Mouse (Mus musculus) liver, embryonic 12.5 days (tissue): ENCODE measurements at regions not wholly inside any gene's neighbourhood (a gene's known extent, or its start where the extent isn't known, plus 50 kb on each side); places are given as distances from the start of the nearest gene placed in this dataset.

Source experiments
- ATAC-seq: fragments of 200-750 bp; cut with Nextera tagmentation; 2 replicates; pipeline ENCODE4 v1.8.0; 2017; ENCODE audit warnings: moderate number of reproducible peaks, mild to moderate bottlenecking, moderate library complexity
- H3K27ac ChIP-seq: fragments of 300-500 bp; sonication (generic); 2 replicates; pipeline ENCODE4 v1.5.1; 2016; ENCODE audit warnings: mild to moderate bottlenecking
- H3K27me3 ChIP-seq: fragments of 300-500 bp; sonication (generic); replicated peaks from 2 replicates; pipeline ENCODE4 v1.6.1; 2016; ENCODE audit warnings: mild to moderate bottlenecking, moderate library complexity
- H3K36me3 ChIP-seq: fragments of 300-500 bp; sonication (generic); 2 replicates; pipeline ENCODE4 v1.6.1; 2016; ENCODE audit warnings: mild to moderate bottlenecking, moderate library complexity
- H3K4me1 ChIP-seq: fragments of 300-500 bp; sonication (generic); 2 replicates; pipeline ENCODE4 v1.6.1; 2016
- H3K4me2 ChIP-seq: fragments of 300-500 bp; sonication (generic); 2 replicates; pipeline ENCODE4 v1.6.1; 2016; ENCODE audit warnings: mild to moderate bottlenecking, moderate library complexity
- H3K4me3 ChIP-seq: fragments of 300-500 bp; sonication (generic); 2 replicates; pipeline ENCODE4 v1.5.1; 2016; ENCODE audit warnings: mild to moderate bottlenecking, moderate library complexity
- H3K9ac ChIP-seq: fragments of 300-500 bp; sonication (generic); 2 replicates; pipeline ENCODE4 v1.6.1; 2016; ENCODE audit warnings: mild to moderate bottlenecking, moderate library complexity
- H3K9me3 ChIP-seq: fragments of 300-500 bp; sonication (generic); replicated peaks from 2 replicates; pipeline ENCODE4 v1.6.1; 2016; ENCODE audit warnings: mild to moderate bottlenecking, moderate library complexity
- WGBS: fragments of 180-500 bp; shearing (Covaris S2); methylation state at CpG from one replicate; pipeline ENCODE4 v1.1.7; 2016; ENCODE audit not compliant: insufficient replicate concordance; 5-methylcytosine and 5-hydroxymethylcytosine counted together

DNA sequence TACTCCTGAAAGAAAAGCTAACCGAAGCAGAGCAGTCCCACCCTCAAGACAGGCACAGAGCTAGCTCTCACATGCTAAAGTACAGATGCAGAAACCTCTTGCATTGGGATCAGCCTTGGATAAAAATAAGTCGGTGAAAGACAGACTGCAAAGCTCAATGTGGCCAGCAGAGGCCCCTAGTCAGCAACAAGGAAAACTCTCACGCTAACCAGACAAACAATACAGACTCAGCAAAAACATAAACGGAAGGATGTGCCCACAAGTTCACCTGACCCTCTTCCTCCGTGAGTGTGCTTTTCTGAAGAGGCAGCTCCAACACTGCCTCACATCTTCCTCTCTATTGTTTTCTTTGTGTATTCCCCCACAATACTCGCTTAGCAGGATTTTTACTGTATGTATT, 77.8 kb downstream of the Rpia start:
- Histone ChIP-seq H3K4me3 (peak overlapping the region; percentile 42), H3K27me3 (no peaks in the 10 kb centered on the region), H3K9ac (peak overlapping the region; percentile 55), H3K36me3 (no peaks in the 10 kb centered on the region), H3K4me1 (peaks cover 43% of the 10 kb centered on the region), H3K9me3 (no peaks in the 10 kb centered on the region), H3K27ac (peak overlapping the region; percentile 72), H3K4me2 (peak overlapping the region; percentile 65)
- WGBS, result 6% methylated on average over 6 of the region's 6 CpGs
- ATAC-seq, result peak; percentile 71

DNA sequence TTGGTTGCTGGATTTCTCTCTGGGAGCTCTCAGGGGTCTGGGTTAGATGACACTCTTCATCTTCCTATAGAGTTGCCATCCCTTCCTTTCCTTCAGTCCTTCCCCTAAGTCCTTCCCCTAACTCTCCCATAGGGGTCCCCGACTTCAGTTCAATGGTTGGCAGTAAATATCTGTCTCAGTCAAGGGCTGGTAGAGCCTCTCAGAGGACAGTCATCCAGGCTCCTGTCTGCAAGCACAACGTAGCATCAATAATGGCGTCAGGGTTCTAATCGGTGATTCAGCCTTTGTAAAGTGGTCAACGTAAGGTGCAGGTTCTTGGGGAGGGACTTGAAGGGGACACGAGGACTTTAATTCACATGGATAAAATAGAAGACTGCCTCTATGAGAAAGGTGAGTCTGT, 78.4 kb downstream of the Rpia start:
- Histone ChIP-seq H3K9me3 (no peaks in the 10 kb centered on the region), H3K9ac (0 out of 2 replicates have a peak overlapping the region, but pooled peaks have one; percentile 55), H3K27ac (peak overlapping the region; percentile 72), H3K4me1 (peaks cover 47% of the 10 kb centered on the region), H3K36me3 (no peaks in the 10 kb centered on the region), H3K27me3 (no peaks in the 10 kb centered on the region), H3K4me3 (no peak overlapping the region), H3K4me2 (0 out of 2 replicates have a peak overlapping the region, but pooled peaks have one; percentile 65)
- WGBS, result 69% methylated on average over 6 of the region's 6 CpGs
- ATAC-seq, result no peak

DNA sequence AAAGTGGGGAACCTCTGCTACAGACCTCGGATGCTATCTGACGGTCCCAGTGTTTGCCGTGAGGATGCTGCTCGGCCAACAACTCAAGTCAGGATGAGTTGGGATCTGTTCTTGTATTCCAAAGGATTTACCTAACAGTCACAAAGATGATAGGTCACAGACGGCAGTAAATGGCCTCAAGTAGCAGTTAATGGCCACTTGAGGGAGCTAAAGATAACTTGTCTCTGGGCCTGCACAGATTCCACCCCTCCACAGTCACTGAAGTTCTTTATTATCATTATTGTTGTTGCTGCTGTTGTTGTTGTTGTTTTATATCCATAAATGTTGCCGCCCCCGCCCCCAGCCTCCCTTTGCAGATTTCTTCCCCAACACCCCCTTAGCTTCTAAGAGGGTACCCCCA, 78.9 kb downstream of the Rpia start:
- no peak overlapping the region; the same call in 1 of the 2 replicates for H3K27ac ChIP-seq
- no peaks in the 10 kb centered on the region for H3K9me3 ChIP-seq
- ATAC-seq, result no peak
- 16% methylated on average over 7 of the region's 7 CpGs for WGBS
- H3K4me3 ChIP-seq, result no peak overlapping the region
- H3K4me1 ChIP-seq, result peaks cover 47% of the 10 kb centered on the region
- H3K36me3 ChIP-seq, result no peaks in the 10 kb centered on the region
- H3K9ac ChIP-seq, result no peak overlapping the region
- H3K27me3 ChIP-seq, result no peaks in the 10 kb centered on the region
- H3K4me2 ChIP-seq, result no peak overlapping the region

DNA sequence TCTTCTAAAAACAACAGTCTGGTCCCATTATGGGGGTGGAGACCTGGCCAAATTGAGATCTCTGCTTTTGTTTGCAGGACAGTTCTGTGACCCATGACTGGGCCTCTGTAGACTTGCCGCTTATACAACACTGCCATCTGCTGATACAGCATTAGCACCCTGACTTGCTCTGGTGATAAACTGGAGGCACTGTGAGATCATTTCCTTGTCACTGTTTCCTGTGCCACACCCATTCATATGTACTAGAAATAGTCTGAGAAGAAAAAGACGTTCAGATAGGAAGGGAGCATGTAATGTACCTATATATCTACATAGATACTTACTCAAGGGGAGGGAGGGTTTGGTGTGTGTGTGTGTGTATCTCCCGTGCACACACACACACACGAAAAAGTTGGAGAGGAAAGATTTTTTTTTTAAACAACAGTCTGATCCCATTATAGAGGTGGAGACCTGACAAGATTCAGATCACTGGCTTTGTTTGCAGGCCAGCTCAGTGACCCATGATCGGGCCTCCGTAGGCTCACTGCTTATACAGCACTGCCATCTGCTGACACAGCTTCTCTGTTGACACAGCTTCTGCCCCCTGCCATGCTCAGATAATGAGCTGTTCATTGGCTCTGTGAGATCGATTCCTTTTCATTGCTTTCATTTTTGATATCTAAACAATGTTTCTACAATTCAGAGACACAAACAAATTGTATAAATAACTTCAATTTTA, 82.5 kb downstream of the Rpia start:
- Histone ChIP-seq H3K4me1 (peaks cover 30% of the 10 kb centered on the region), H3K27me3 (no peaks in the 10 kb centered on the region), H3K9me3 (no peaks in the 10 kb centered on the region), H3K9ac (peak overlapping the region; percentile 39; the same call in 1 of the 2 replicates), H3K36me3 (no peaks in the 10 kb centered on the region), H3K27ac (peak overlapping the region; percentile 78), H3K4me3 (peak overlapping the region; percentile 21), H3K4me2 (peak overlapping the region; percentile 65)
- WGBS, result 6% methylated on average over 7 of the region's 7 CpGs
- ATAC-seq, result peak; percentile 91

DNA sequence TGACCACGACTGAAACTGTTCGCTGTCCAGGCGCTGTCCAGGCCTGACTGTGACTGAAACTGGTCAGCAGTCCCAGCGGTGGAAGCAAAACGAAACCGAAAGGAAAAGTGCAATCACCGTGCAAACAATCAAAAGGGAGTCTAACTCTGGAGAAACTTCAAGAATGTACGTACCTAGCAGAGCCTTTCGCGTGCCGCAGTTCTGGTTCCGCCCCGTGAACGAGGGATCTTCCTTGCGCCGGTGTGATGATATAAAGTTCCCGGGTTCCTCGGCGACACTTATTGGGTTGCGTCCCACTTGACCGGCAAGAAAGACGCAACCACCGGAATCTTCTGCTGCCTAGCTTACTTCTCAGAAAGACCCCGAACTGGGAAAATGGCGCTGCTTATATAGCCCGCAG, 96.4 kb downstream of the Rpia start:
- Histone ChIP-seq H3K4me3 (no peak overlapping the region), H3K9ac (no peak overlapping the region), H3K4me1 (no peaks in the 10 kb centered on the region), H3K9me3 (0 out of 2 replicates have a peak, but pooled peaks cover 9% of the 10 kb centered on the region), H3K27me3 (no peaks in the 10 kb centered on the region; the same call in 1 of the 2 replicates), H3K36me3 (no peaks in the 10 kb centered on the region), H3K4me2 (no peak overlapping the region), H3K27ac (no peak overlapping the region)
- ATAC-seq, result no peak
- WGBS, result 90% methylated on average over 26 of the region's 26 CpGs
